Mouse (Mus musculus) bone marrow, adult 2 months (tissue): ENCODE measurements around the gene Gm11634.

Experiments used
- CTCF ChIP-seq: fragments of 200-500 bp; IDR thresholded peaks from 2 replicates; pipeline ENCODE4 v1.5.1; 2011; ENCODE audit warnings: low read length, control low read depth; ENCODE audit not compliant: control insufficient read depth, insufficient read depth
- POLR2A ChIP-seq: fragments of 200-500 bp; IDR thresholded peaks from 2 replicates; pipeline ENCODE4 v1.6.1; 2011; ENCODE audit warnings: low read depth, mild to moderate bottlenecking, control low read depth, low read length, borderline replicate concordance; ENCODE audit not compliant: control insufficient read depth

- TF ChIP-seq CTCF (no peak), POLR2A (no peak)
Observed at GRCm38 (mm10) chr11:101635660-101636059, 36.6 kb upstream of the Gm11634 start.
